Mouse (Mus musculus) stomach, postnatal 0 days (tissue): ENCODE data around the gene Hoxd11.

Experiments used
- CTCF ChIP-seq: IDR thresholded peaks from 2 replicates; pipeline ENCODE4 v1.5.1; 2016; ENCODE audit warnings: antibody characterized with exemption, low read depth, mild to moderate bottlenecking, moderate library complexity
- EP300 ChIP-seq: optimal IDR thresholded peaks from 2 replicates; pipeline ENCODE3; 2016; ENCODE audit warnings: antibody characterized with exemption

DNA sequence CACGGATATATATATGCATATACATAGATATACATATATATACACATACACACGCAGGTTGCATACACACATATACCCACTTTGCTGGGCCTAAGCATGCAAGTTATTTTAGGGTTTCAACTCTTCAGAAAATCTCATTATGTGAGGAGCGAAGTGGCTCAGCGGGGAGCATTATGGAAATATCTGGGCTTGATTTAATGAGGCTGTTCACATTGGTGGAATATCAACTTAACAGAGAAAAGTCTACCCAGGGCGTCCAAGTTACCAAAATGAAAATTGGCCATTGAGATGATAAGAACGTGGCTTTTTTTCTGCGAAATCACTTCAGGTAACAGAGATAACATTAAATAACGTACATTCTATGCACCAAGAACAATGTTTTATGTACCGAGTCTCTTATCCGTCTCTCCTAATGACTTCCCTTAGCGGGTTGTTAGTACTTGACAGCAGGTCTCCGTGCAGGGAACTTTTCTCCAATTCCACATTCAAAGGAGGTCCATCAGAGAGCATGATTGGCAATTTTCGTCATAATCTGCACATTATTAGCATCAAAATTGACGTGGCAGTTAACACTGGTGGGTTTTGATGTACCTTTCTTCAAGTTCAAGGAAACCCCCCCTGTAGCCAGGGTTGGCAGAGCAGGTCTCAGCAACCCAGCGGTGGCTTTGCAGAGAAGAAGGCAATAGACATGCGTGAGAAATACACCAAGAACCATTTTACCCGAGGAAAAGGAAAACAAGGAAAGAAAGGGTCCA, 25.4 kb upstream of the Hoxd11 start:
- no peak for TF ChIP-seq CTCF
- TF ChIP-seq EP300, result no peak
